Mouse (Mus musculus): ENCODE results near the gene Slc12a1.
A peak's percentile ranks its signal among the peaks of the same experiment; 100 is the strongest.

Slc12a1 gene

GRCm38 (mm10) chr2:125211831-125212510, 59.7 kb downstream of the Slc12a1 start:
- DNase-seq: no peak

GRCm38 (mm10) chr2:125214592-125214991, 62.3 kb downstream of the Slc12a1 start:
- peak; percentile 74 for DNase-seq

DNA sequence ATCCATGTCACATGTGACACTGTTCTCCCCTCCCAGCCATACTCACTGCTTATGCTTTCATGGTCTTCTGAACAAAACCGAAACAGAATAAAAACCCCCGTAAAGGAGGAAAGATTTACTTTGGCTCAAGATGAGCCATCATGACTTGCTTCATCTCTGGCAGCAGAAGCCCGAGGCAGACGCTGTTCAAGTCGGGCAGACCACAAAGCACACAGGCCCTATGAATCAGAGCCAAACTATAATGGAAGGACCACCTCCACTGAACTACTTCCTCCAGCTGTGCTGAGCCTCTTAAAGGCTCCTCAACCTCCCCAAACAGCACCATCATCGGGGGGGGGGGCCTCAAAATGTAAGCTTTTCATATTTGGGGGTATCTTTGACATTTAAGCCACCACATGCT, 65.0 kb downstream of the Slc12a1 start:
- DNase-seq: no peak

- DNase-seq: no peak
These were observed 66.3 kb downstream of the Slc12a1 start for GRCm38 (mm10) chr2:125218566-125218965.

- no peak for DNase-seq
These were observed 67.0 kb downstream of the Slc12a1 start for GRCm38 (mm10) chr2:125219268-125219667.

- DNase-seq: no peak
These were observed 69.4 kb downstream of the Slc12a1 start for GRCm38 (mm10) chr2:125221673-125222072.

GRCm38 (mm10) chr2:125228472-125229409, 76.4 kb downstream of the Slc12a1 start:
- DNase-seq: no peak

DNA sequence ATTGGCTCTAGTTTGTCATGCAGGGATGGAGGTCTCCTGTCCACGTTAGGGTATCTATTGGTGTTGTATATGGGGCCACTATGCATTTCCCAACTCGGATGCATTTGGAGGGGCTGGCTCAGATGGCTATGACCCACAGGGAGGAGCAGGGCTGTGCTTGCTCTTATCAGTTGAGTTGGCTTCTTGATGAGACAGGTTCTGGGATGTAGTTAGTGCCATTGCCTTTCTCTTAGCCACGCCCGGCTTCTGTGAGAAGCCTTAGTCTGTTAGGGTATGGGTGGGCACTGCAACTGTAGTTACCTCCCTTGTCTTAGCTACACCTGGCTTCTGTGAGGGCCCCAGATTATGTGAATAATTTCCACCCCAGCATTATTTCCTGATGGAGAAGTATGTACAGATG, 79.9 kb downstream of the Slc12a1 start:
- no peak for DNase-seq

DNA sequence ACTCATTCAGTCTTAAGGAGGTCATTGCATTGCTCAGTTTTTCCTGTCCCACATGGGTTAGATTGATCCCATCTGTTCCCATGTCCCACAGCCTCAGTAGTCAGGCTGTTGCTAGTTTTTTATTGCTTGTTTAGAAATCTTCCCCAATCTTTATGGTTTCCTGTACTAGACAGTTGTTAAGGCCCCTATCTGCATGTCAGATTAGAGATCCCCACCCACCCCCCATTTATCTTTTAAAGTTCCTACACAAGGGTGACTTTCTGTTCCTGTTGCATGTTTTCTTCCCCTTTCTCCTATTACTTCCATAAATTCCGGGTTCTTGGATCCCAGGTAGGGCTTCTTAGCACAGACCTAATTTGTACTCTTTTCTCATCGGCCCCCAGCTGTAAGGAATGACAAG, 81.2 kb downstream of the Slc12a1 start:
- DNase-seq: no peak

DNA sequence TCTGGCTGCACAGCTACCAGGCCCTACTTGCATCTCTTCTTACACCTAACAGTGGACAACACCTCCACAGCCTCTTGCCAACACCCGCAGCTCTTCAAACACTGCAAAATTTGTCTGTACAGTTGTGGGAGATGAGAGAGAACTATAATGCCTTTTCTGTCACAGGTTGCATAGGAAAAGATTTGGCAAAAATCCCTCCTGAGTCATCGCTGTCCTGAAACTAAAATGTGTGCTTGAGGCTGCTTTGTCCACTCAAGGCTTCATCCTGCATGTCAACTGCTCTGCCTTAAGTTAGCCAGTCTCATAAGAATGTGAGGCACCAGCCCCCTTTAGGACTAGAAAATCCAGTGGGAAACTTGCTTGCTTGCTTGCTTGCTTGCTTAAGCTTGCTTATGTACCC, 81.7 kb downstream of the Slc12a1 start:
- no peak for DNase-seq

DNA sequence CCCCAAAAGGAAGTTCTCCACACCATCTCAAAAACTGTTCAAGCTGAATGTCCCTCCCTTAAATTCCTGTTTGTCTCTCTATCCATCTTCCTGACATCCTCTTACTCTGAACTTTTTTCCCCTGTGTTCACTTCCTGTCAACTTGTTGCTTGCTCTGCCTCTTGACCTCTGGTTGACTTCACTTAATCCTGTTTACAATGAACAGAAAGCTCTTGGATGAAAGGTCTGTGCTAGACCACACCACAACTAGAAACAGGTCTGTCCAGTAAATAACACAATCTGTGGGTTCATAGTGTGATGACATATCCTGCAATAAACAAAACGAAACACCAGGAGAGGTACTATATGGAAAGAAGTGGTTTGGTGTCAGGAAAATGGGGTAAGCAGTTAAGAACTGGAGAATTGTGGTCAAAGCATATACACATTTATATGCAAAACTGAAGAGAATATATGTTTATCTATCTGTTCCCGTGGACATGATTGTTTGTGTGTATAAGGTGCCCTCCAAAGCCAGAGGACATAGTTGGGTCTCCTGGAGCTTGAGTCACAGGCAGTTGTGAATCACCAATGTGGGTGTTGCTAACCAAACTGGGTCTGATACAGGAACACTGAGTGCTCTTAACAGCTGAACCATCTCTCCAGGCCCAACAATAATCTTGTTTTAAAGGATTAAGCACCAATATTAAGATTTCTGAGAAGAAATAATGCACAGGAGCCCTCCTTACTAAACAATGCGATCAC, 93.4 kb downstream of the Slc12a1 start:
- DNase-seq: no peak

DNA sequence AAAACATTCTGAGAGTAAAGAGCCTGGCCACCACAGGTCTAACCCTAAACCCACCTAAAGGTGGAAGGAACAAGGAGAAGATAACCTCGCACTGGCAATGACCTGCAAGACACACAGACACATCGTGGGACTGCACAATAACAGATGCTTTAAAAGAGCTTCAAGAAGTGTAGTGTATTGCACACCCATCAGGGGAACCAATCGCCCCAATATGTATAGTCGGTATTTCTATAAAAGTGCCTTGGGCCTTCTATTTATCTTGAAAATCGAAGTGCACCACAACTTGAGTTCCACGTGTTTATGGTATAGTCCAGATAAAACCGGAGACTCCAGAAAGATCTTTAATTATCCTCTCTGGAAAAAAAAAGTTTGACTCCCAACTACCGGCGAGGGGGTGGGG, 94.4 kb downstream of the Slc12a1 start:
- DNase-seq: peak; percentile 46

GRCm38 (mm10) chr2:125247108-125247961, 95.0 kb downstream of the Slc12a1 start, which contains the start of gene Dut:
Gene Dut (plus strand): TSS chr2:125247190.
- peak; percentile 98 for DNase-seq

GRCm38 (mm10) chr2:125247962-125248235, 95.6 kb downstream of the Slc12a1 start:
- no peak for DNase-seq

DNA sequence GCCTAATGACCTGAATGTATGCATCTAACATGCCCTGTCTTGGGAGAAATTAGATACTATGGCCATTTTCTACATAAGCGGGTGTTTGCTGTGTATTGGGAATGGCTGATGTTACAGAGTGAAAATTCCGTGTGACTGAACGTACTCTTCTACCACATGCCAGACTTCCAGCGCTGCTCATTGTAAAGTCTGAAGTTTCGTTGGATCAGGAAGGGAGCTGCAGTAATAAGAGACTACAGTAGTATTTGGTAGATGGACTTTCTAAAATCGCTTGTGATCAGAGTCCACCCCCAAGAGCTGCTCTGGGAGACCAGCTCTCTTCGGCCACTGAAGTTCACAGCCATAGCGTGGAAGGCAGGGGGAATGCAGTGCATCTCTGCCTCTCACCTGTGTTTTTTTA, 96.0 kb downstream of the Slc12a1 start:
- DNase-seq: no peak

- no peak for DNase-seq
These were observed 97.0 kb downstream of the Slc12a1 start for GRCm38 (mm10) chr2:125249339-125249738.

DNA sequence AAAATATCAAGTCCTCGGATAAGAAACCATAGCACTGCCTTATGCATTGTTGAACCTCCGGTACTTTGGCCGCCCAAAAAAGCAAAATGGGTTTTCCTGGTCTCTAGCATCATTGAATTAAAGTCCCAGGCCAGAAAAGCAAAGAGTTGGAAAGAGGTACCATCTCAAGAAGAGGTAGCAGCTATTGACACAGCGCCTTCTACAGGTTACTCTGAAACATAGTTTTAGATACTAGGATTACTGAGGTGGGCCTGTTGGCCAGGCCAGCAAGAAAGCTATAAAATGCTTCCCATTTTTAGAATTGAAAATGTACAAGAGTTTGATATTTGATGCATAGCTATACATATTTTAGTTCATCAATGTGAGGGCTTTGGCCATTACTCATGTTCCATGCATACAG, 97.6 kb downstream of the Slc12a1 start:
- DNase-seq: no peak

GRCm38 (mm10) chr2:125251781-125252180, 99.5 kb downstream of the Slc12a1 start:
- DNase-seq: no peak

GRCm38 (mm10) chr2:125252275-125252674, 100.0 kb downstream of the Slc12a1 start:
- peak; percentile 51 for DNase-seq

DNA sequence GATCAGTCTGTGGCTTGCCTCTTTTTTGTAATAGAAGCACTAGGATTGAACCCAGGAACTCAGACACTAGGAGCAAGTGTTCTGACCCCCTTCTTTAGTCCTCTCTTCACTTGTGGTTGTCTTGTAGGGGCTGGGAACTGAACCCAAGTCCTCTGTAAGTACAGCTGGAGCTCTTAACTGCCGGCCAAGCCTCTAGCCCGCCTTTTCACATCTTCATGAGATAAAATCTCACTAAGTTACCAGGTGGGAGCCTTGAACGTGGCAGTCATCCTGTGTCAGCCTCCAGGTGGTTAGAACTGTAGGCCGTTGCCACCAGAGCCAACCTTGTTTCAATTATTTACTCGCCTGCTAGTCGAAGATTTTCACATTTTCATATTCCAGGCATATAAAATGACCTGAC, 101.4 kb downstream of the Slc12a1 start:
- DNase-seq: no peak

- DNase-seq: no peak
These were observed 102.3 kb downstream of the Slc12a1 start for GRCm38 (mm10) chr2:125254630-125255029.

DNA sequence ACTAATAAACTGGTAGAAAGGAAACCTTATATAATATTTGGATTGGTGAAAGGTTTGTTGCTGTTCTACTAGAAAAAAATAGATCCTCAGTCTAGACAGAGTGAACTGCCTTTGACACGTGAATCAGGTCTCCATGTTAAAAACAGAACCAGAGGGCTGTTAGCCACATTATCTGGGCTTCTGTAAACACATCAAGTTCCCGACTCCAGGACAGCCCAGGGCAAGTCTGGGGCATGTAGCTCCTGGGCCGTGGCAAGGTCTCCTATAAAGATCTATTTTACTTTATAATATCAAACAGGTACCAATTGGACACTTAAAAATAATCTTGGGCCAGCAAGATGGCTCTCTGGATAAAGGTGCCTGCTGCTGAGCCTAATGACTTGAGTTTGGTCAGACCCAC, 103.6 kb downstream of the Slc12a1 start:
- no peak for DNase-seq
